Mouse (Mus musculus) testis, postnatal 14 days (tissue): ENCODE measurements at regions not wholly inside any gene's neighbourhood (a gene's known extent, or its start where the extent isn't known, plus 50 kb on each side); places are given as distances from the start of the nearest gene placed in this dataset.
"Not testable (repeated sequence)": the region's sequence is repeated elsewhere in the genome, so short reads cannot be mapped to it uniquely, and the experiment has no call there.

Experiments
- DNase-seq: peaks from one replicate; pipeline ENCODE4 v3.0.0; 2021; ENCODE audit warnings: low spot score

DNA sequence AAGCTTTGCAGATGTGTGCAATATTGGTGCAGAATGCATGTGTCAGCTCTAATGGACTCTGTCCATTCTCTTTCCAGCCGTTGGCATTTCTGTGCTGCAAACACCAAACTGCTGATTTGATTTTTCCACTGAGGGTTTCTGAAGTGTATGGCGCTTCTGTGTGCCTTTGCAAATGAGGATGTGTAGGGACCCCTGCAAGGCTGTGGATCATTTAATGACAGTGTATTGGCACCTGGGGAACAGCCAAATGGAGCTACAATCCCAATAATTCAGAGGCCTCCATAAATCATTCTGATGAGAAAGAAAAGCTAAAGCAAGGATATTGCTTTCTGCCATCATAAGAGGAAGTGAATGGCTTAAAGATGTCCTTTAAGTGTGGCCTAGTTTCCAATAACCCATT, 305.9 kb upstream of the Pkdcc start:
- DNase-seq, result no peak

GRCm38 (mm10) chr17:82922986-82923385, 292.1 kb upstream of the Pkdcc start:
- not testable (repeated sequence) for DNase-seq

DNA sequence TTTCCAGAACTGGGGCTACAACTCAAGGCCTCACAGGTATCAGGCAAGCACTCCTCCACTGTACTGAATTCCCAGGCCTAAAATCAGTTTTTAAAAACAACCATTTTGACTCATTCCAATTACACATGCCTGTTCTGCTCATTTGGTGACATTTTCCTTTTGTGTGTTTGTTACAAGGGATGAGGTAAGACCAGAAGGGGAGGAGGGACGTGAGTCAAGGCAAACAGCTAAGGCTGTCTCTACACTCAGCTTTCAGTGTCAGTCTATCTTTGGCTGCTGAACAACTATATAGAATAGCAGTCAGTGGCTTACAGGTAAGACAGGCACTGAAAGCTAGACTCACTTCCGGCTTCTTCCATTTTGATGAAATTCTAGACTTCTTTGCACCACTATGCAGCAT, 289.3 kb upstream of the Pkdcc start:
- DNase-seq, result no peak

DNA sequence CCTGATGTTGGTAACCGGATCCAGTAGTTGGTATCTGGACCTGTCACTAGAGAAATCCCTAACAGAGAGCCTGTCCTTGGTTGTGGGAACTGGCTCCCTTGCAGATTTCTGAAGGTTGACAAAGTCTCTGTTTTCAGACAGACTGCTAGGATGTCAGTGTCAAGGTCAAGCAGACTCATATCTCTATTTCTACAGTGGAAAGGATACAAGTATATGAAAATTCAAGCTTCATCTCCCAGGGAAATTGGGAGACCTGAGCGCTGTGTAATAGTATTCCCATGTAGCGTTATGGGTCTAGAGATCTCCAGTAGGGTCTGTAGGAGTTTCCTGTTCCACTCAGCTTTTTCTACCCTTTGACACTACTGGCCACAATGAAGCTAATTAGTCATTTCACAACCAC, 287.4 kb upstream of the Pkdcc start:
- no peak for DNase-seq

GRCm38 (mm10) chr17:82929511-82929910, 285.6 kb upstream of the Pkdcc start:
- DNase-seq, result no peak

DNA sequence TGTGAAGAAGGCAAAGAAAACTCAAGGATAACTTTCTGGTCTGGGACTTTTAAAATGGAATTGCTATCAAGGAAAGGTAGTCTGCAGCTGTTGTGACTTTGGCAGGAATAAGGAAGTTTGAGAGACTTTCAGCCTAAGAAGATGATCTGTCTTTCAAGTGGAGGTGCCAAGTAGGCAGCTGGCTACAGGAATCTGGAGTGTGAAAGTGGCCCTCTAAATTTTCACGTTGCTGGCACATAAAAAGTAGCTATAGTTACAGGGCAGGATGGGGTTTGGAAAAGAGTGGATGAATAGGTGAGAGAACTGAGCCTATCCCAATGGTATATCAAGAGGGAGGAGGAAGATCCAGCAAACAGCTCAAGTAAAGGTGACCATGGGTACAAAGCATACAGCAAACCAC, 284.4 kb upstream of the Pkdcc start:
- DNase-seq, result no peak

DNA sequence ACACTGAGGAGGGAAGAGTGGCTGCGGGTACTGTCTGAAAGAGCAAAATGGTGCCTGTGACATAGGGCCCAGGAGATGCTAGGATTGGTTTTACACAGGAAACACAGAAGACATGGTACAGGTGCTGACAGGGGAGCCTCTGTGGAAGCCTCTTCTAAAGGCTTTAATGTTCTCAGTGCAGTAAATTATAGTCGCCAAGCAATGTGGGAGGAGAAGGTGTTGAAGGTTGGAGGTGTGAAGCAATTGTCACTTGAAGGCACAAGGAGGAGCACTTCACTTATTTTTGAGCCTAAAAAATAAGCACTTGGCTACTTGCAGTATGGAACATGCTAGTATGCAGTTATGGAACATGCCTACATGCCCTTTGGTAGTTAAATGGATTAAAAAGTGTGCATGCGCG, 283.6 kb upstream of the Pkdcc start:
- DNase-seq, result no peak

GRCm38 (mm10) chr17:82936836-82937235, 278.3 kb upstream of the Pkdcc start:
- DNase-seq, result no peak

GRCm38 (mm10) chr17:82946083-82946482, 269.0 kb upstream of the Pkdcc start:
- DNase-seq, result no peak

DNA sequence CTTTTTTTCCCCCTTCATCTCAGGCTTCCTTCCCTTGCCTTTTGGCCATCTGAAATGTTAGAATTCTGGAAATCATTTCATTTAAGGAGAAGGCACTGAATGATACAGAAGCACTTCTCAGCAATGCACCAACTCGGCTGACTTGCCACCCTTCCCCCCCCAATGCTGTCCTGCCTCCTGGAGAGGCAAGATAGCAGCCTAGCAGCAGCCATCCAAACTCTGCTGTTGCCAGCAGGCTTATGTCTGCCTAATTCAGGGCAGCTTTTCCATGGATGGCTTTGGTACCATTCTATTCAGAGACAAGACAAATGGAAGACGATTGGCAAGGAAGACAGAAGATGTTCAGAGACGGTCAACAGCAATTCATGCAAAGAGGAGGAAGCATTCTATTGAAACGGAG, 265.3 kb upstream of the Pkdcc start:
- no peak for DNase-seq

- no peak for DNase-seq
These were observed 264.8 kb upstream of the Pkdcc start for GRCm38 (mm10) chr17:82950268-82950667.

DNA sequence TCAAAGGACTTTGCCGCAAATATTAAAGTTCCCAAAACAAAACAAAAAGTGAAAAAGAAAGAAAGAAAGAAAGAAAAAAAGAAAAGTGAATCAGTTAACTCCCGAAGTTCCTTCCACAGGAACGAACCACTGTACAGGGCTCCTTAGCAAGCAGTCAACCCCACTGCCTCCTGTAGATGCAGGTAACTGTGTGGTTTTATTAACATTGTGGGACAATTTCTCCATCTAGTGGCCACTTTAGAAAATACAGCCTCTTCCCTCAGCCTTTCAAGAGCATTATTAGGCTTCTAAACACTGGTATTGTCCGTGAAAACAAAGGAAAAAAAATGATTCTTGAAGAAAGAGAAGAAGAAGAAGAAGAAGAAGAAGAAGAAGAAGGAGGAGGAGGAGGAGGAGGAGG, 257.7 kb upstream of the Pkdcc start:
- DNase-seq, result no peak

DNA sequence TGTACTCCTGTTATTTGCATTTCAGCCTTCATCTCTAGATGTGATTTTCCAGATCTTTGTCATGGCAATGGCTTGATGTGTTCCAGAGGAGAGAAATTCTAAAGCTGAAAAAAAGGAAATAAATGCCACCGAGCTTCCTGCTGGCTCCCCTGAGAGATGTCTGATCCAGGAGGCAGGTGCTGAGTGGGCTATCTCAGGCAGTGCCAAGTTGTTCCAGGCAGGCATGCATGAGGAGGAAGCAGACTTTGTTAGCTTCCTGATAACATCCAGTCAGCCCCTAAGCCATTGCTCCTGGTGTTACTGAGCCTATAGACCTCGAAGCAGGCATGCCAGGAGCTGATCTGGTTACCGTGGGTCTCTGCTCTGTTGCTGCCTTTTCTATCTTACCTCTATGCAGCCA, 251.7 kb upstream of the Pkdcc start:
- no peak for DNase-seq

- no peak for DNase-seq
These were observed 215.4 kb upstream of the Pkdcc start for GRCm38 (mm10) chr17:82999710-83000109.

DNA sequence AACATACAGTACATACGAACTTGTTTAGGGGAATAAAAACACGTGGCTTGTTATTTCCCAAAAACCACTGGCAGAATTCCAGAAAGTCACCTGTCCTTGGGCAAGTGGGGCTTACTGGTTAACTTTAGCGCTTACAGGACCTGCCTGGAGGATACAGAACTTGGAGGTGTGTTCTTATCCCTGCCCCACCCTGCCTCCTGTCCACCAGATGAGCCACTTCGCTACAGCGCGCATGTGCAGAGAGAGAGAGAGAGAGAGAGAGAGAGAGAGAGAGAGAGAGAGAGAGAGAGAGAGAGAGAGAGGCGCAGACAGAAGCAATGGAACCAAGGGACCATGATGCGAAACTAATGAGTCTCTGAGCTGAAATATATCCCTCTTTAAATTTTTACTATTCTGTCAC, 214.7 kb upstream of the Pkdcc start:
- no peak for DNase-seq

GRCm38 (mm10) chr17:83001567-83001966, 213.5 kb upstream of the Pkdcc start:
- DNase-seq, result no peak

DNA sequence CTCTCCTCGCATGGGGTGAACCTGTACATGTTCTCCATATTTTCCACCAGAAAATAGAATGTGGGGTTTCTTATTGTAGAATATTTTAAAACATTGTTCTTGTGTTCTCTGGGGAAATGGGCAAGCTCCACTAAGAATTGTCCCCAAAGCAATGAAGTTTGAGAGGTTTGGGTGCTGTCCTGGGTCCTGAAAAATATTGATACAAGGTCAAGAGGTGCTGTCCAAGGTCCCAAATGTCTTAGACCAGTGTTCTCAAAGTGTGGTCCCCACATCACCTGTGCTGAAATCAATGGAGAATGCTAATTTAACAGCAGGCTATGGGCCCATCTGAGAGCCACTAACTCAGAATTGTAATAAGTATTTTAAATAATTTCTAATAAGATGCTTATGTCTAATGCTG, 204.2 kb upstream of the Pkdcc start:
- DNase-seq, result no peak

DNA sequence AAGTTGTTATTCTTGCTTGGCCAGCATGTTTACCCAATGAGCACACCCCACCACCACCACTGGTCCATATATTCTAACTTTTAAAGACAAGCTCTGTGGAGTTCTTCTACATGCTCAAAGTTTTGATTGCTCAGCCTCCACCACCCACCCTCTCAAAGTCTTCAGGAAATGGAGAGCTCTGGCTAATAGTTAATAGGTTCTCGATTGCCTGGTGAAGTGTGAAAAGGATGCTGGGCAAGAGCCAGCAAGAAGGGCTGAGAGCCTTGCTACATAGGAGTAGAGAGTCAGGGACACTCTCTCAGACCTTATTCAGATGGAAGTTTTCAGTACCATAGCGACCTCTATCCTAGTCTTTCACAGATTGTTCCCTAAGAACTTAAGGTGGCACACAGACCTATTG, 199.4 kb upstream of the Pkdcc start:
- no peak for DNase-seq

DNA sequence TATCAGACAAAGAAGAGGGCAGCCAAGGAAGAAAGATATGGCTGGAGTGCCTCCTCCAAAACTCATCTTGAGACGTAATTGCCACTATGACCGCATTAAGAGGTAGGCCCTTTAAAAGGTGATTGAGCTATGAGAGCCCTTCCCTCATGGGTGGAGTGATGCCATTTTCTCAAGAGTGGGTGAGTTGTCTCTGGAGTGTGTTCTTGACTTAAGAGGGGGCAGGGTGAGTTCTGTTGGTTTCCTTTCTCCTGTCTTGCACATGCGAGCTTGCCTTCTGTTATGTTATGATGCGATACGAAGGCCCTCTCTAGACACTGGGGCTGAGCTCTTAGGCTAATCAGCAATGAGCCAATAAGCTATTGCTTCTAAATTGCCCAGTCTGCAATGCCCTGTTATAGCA, 198.2 kb upstream of the Pkdcc start:
- no peak for DNase-seq

DNA sequence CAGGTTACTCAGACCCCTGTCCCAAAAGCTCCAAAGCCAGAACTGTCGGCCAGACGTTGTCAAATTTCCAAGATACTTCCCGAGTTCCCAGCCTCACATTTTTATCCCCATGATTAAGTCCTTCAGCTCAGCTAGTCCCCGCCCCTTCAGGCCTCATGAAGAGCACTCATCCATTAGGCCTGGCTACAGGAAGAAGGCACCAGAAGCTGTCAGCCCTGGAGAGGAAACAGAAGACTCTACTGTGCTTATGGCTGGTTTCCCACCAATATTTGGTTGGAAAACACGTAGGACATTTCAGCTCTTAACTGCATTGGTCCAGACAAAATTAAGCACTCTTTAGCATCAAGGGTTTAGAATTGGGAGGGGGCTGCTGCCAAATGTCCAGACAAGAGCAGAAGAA, 195.8 kb upstream of the Pkdcc start:
- no peak for DNase-seq

- peak; percentile 78 for DNase-seq
These were observed 194.5 kb upstream of the Pkdcc start for GRCm38 (mm10) chr17:83020576-83020975.

- DNase-seq, result peak; percentile 73
These were observed 189.7 kb upstream of the Pkdcc start for GRCm38 (mm10) chr17:83025340-83025816.

- peak; percentile 29 for DNase-seq
These were observed 180.0 kb upstream of the Pkdcc start for GRCm38 (mm10) chr17:83034914-83035573.

- no peak for DNase-seq
These were observed 179.5 kb upstream of the Pkdcc start for GRCm38 (mm10) chr17:83035574-83035918.

DNA sequence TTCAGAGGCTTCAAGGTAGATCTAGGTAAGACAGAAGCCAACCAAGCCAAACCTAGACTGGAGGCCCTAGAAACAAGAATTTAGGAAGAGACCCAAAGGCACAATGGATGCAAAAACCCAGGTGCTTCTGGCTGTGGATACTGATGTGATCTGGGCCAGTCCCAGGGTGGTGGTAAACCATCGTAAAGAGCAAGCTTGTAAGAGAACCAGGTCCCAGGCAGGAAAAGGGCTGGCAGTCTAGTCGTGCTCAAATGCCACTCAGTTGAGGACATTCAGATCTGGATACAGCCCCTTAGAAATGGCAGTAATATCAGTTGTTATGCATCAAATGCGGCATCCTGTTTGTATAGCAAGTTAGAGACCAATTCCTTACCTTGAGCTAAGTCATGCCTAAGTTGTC, 175.5 kb upstream of the Pkdcc start:
- no peak for DNase-seq
